Mouse (Mus musculus): ENCODE data around the gene Gpr84.

Gpr84 gene

DNA sequence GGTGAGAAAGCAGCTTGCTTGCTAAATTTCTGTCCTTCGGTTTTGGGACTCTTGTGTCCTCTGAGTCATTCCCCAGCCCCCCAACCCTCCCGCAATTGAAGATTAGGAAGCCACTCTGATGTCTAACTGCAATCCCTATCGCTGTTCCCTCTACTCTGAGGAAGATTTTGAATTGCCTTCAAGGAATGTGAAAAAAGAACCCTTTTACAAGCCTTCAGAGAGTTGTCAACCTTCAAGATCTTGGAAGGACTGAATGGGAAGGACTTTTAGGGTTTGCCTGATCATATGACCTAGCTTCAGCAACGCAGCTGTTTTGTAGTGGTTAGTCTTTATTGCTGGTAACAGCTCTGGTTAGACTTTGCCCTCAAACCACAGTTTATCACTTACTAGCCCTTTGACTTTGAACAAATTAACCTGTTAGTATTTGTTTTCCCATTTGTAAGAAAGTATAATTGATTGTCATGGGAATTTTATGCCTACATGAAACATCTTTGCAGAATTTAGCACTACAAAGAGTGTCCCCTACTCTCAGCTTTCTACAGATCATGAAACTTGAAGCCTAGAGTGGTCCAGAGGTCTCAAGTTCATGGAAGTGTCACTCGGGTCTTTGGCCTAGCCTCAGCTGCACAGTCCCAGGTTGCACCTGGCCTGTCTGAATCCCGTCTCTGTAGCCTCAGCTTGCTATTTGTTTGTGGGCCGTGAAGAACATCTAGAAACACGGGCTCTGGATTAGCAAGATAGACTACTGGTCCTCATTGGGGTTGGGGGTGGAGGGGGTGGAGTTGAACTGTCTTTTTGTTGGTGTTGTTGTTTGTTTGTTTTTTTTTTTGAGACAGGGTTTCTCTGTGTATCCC, 4.4 kb downstream of the Gpr84 start:
- no peak for DNase-seq

DNA sequence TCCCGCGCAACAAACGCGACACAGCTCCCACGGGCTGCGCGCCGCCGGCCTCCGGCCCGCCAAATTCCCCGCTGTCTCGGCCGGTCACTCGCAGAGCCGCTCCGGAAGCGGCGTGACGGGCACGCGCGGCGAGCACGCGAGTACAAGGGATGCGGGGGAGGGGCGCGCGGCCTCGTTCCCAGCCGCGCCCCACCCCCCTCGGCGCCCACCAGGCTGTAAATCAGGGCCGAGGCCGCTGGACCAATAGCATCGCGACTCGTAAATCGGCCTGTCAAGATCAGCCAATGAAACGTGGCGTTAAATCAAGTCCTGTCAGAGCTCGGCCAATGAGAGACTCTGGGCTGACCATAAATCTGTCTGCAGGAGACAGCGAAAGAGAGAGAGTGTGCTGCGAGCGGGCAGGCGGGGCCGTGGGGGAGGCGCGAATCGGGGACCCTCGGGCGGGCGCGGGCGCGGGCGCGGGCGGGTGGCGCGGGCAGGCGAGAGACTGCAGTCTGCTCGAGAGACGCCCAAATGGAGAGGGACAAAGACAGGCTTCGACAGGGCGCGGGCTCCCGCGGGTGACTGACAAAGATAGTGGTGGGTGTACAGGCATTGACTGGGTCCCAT, 5.2 kb downstream of the Gpr84 start:
- DNase-seq, result peak; percentile 88

DNA sequence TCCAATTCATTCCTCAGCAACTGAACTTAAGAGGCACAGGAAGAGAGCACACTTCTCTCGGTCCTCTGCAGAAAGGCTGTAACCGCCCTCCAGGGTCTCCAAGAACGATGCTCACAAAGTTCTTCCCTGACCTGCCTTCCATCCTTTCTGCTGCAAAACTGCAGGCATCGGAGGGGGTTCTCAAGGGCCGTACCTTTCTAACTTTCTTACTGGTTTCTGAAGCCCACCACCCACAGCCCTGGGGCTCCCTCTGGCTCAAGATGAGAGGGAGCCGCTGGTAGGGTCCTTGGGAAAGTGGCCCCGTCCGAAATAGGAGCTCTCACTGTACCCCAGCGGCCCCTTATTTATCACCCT, 5.8 kb downstream of the Gpr84 start:
- no peak for DNase-seq

DNA sequence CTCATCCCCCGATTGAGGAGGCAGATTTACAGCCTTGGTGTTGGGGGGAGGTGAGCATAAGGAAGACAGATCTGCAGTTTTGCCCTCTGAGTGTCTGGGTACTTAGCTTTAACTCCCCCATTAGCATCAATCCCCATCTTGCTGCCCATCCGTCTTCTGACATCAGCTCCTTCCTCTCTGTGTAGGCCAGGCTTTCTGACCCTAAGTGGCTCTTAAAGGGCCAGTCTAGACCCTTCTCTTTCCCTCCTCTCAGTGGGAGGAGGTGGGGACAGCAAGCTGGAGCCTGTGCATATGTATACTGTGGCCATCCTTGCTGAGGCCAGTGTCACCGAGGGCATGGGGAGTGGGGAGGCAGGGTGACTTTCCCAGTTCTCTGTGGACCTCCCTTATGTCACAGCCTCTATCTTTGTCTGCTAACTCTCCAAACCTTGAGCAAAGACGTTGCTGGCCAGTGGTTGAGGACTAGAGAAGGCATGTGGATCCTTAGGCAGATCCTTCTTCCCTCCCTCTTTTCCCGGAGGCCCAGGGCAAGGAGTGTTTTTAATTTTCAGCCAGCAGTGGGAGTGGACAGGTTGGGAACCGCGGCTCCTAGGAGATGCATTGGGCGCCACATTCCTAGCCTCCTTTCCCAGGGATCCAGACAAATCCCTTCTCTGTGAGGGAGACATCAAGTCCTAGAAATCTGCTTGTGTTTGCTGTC, 6.3 kb downstream of the Gpr84 start:
- no peak for DNase-seq

DNA sequence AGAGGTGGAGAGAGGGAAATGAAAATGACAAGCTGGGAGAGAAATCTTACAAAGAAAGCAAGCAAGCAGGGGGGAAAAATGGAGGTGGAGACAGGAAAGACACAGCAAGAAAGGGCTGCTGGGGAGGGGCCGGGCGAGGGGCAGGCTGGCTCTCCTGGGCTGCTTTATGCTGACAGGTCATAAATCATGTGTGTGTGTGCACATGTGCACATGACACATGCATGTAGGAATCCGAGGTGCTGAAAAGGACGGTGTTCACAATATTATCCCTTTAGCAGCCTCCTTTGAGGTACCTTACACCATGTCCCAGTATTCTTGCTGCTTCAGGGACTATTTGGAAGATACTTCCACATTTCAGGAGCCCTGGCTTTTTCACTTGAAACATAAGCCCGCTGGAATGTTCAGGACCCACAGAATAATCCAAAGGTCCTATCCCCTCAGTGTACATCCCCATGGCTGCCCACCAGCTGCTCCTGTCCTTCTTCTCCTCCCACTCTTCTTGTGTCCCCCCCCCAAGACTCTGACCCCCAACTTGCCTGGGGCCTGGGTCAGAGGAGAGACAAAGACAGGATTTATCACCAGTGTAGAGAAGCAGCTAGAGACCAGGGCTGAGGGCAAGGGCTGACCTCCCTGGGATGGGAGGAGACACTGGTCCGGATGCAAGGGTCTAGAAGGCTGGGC, 7.9 kb downstream of the Gpr84 start:
- no peak for DNase-seq

DNA sequence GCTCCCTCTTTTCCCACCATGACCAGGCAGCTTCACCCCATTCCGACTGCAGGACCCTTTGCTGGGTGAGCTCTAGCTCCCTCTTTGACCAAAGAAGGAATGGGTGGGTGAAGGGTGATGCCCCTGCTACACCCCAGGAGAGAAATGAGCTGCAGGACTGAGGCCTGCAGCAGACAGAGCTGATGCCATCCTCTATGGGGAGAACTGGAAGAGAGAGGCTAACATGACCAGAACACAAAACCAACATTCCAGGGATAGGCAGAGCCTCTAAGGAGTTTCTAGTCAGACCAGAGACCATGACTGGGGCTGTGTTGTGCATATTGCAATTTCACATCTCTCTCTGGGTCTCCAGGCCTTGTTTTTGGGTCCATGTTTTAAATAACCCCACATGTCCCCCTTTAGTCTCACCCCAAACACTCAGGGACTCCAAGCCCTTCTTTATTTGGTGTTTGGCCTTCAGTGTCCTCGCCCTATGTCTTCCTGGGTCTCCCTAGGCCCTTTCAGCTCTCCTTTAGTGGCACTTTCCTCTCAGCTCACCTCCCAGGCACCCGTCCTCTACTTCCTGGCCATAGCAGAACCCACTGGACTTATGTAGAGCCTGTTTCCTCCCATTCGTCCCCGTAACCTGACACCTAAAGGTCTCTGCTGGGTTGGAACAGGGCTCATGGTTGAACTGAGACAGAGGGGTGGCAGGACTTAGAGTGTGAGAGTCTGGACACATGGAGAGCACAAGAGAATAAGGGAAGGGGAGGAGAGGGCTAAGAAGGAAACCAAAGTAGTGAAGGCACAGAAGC, 8.7 kb downstream of the Gpr84 start:
- DNase-seq, result no peak

DNA sequence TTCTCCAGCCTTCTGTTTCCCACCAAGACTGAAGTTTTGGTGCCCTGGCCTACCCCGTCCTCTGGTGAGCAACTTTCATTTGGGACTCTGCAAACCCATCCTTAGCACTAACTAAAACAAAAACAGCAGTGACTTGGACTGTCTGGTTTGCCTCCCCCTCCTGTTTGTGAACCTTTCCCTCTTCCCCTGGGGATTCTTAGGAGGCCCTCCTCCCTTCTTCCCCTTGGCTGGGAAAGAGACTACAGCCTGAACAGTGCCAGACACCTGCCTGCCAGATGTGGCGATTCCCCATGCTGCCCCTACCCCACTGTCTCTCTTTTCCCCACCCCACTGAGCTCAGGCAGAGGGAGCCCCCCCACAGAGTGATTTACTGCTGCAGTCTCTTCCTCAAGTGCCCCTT, 9.4 kb downstream of the Gpr84 start:
- peak; percentile 38 for DNase-seq

DNA sequence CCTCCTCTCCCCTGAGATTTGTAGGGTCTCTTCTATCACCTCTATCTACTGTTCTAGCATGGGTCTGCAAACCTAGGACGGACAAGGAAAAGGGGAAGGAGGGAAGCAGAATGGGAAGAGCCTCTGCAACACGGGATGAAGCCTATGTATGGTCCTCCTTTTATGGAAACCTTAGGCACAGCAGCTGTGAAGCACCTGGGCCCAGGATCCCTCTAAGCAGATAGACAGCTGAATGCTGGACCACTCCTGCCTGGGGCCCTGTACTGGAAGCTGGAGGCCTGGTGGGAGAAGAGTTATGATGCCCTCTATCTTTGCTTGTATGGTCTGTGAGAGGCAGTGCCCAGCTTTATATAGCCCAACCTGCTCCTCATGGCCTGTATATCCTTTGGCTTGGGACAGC, 9.9 kb downstream of the Gpr84 start:
- DNase-seq, result no peak

DNA sequence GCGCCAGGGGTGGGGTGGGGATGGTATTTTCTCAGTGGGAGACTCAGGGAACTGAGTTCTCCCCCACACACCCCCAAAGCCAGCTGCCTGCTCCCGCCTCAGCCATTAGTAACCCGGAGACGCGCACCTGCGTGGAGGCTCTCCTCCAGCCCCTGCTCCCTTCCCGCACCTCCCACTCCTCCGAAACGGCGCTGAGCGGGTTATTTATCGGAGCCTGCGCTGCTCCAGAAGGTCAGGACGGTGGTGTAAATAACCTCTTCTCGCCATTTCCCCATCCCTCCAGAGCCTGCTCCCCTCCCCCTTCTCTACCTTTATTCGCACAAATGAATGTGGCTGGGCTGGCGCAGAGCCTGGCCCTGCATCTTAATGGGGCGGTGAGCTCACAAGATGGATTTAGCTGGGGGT, 10.3 kb downstream of the Gpr84 start:
- peak; percentile 51 for DNase-seq

DNA sequence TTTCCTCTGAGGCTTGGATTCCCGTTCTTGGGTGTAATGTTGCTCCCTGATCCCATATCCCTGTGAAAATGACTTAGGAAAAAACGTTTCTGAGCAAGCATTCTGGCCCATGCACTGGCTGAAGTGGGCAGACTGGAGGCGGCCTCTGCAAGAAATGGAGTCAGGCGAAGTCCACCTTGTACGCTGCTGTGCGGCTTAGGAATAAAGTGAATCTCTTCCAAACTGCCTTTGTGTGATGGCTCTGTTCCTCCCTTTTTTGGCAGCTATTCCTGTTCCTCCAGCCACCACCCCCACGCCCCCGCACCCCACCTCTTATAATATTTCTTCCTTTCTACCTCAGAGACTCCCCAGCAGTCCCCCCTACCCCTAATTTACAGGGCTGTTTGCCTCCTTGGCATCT, 10.8 kb downstream of the Gpr84 start:
- no peak for DNase-seq

DNA sequence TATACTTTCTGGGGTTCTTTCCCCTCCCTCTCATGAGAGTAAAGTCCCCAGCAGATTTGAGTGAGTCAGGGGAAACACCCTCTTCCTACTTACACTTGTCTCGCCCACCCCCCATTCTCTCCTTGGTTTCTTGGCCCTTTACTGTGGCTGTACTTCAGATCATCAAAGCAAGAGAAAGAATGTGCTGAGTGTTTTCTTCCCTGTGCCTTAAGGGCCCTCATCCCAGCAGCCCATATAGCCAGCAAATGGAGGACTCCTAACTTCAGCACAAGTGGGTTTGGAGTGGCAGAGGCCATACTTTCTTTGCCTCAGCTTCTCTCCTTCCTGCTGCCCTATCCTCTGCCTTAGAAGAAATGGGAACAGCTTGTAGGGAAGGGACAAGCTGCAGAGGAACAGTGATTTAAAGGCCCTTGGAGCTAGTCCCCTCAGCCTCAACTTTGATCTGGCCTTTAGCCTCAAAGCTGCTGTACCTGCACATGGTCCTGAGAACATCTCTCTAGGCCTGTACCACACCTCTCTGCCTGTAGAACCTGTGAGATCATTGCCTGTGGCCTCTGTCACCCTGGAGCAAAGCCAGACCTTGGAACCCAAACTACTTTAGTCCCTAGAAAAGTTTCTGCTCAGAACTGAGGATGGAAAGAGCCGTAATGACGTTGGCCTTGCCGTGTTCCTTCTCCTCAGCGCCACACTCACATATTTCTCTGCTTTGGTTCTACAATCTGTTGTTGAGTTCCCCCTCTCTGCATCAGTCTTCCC, 11.4 kb downstream of the Gpr84 start:
- no peak for DNase-seq

DNA sequence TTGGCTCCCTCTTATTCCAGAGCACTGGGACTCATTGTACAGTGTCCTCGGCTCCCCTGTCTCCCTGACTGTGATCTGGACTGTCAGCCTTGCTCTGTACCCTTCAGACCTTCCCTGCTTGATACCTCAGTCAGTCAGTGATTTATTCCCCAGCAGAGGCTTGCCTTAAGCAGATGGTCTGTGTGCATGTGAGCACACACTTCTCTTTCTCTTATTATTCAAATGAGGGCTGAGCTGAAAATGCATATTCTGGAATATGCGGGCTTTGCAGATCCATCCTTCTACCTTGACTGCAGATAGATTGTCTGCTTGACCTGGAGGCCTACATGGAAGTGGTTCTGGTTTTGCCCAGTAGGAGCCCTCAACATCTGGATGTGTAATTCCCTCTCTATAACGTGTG, 12.4 kb downstream of the Gpr84 start:
- DNase-seq, result no peak

DNA sequence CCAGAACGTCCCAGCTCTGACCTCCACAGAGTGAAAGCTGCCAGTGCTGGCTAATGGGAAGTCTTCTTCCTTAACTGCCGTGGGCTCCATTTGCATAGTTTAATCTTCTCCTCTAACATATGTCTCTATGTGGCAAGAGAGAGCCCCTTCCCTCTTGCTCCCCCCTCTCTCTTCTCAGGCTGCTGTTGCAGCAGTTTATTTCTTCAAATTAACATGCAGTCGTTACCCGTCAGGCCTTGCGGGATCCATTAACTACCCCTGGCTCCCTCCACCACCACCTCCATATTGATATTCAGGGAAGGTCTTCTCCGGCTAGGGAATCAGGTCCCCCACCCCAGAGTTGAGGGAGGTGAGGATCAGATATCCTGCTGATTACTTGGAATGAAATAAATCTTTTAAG, 13.1 kb downstream of the Gpr84 start:
- DNase-seq, result no peak

DNA sequence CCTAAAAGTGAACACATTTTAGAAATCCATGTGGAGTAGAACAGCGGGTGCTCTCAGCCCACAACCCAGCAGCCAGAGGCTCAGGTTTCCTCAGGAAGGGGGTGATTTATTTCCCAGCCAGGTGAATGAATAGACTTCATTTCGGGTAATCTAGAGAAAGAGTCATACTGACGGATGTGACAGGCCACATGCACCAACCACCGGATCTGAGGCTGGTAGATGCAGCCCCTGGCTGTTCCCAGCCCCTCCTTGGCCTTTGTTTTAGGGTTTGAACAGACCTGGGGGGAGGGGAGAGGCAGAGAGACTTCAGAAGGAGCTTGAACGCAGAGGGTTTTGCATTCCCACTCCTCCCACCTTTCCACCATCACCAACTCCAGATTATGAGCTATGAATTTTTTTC, 14.6 kb downstream of the Gpr84 start:
- DNase-seq, result no peak

DNA sequence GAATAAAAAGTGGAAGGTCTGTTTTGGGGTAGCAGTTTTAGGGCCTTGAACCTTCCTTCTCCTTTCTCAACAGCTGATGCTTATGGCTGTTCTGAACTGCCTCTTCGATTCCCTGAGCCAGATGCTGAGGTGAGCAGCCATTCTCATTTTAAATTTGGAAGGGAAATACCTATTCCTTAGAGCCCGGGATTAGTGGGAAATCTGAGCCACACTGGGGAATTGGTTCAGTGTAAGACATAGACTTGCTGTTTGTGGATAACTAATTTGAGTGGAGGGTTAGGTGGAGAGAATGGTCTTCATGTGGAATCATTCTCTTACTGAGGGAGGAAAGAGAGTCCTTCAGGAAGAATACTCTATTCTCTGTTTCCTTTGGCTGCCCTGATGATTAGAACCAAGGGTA, 15.8 kb downstream of the Gpr84 start:
- no peak for DNase-seq

DNA sequence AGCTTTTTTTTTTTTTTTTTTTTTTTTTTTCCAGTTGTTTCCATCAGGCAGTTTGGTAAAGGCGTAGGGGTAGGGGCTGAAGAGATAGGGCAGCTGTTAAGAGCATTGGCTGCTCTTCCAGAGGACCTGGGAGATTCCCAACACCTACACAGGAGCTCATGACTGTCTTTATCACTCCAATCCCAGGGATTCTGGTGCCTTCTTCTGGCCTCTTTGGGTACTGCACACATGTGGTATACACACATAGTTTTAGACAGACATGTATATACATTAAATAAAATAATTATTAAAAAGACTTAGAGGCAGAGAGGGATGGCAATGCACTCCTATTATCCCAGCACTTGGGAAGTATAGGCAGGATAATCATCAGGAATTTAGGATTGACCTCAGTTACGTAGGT, 17.0 kb downstream of the Gpr84 start:
- no peak for DNase-seq

DNA sequence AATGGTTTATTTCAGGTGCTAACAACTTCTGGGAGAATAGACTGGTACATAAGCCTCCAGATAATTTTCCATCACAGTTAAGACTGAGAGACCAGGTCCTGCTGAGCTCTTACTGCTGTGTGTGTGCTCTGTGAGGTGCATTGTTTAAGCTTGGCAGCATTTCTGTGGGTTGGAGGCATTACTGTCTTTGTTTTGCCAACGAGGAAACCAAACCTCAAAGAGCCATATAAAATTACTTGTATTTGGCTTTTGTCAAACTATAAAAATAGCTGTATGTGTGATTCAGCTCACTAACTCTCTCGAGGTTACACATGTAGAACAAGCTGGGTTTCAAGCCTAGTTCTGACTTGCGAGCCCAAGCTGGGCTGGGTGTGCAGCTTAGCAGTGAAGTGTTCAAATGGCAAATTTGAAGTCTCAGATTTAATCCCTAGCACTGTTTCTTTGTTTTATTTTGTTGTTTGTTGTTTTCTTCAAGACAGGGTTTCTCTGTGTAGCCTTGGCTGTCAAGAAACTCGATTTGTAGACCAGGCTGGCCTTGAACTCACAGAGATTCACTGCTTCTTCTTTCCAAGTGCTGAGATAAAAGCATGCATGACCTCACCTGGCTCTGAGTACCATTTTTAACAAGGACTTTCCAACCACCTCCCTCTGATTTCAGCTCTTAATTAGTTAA, 17.6 kb downstream of the Gpr84 start:
- no peak for DNase-seq

DNA sequence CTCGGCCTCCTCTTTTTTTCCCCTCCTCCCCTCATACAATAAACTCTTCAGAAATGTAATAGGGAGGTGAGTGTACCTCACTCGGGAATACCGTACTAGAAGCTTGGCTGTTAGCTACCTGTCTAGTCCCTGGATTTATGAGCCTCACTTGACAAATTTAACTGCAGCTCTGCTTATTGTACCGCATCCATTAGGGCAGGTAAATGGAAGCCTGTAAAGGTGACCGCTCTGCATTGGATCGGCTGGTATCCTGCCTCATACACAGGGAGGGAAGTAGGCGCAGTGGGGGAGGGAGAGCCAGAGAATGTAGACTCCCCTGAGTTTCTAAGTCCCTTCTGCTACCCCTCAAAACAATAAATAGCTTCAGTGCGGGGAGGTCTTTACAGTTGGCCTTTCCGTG, 19.6 kb downstream of the Gpr84 start:
- DNase-seq, result no peak

DNA sequence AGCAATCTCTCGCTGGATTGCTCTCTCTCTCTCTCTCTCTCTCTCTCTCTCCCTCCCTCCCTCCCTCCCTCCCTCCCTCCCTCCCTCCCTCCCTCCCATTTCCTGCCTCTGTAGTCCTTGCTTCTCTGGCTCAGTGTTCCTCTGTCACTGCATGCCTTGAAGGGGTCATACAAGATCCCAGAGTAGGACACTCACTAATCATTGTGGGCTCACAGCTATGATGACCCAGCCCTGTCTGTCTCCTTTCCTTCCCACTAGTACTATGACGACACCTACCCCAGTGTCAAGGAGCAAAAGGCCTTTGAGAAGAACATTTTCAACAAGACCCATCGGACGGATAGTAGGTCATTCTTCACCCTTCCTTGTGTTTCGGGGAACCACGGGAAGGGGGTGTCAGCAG, 20.0 kb downstream of the Gpr84 start:
- no peak for DNase-seq

DNA sequence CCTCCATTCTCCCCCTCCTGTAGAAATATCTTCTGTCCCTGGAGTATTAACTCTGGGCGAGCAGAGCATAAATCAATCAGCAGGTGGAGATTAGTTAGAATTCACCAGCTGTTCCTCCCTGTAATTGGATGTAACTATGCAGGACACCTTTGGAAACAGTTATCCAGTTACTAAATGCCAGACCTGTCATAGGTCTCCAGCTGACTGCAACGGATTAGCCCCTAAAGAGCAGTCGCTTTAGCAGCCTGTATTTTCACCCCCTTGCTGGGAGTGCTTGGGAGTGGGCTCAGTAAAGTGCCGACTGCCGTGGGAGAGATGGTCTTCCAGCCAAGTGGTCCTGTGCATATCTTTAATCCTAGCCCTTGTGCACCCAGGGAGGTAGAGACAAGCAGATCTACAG, 20.8 kb downstream of the Gpr84 start:
- DNase-seq, result no peak

DNA sequence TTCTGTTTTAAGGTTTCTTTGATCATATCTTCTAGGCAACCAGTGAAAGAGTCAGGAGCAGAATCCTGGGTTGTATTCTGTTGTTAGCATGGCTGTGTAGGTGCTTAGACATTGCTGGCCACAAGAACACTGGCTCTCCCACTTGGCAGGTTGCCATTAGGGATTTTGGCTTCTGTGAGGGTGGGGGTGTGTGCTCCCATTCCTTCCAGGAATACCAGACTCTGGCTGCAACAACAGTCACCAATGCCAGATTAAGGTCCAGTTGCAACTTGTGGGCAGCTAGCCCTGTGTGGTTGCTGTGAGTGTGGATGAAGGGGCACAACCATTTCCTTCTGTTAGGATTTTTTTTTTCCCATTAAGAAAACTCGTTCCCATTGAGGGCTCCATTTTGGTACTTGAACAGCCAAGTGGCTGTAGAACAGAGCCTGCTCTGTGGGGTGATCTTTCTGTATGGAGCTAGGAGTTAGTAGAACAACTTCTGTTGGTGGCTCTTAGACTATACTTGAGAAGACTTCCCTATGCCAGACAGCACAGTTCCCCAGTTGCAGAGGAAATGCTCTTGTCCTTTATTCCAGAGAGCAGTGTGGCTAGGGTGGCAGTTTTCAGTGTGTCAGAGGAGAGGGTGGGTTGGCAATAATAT, 24.5 kb downstream of the Gpr84 start:
- DNase-seq, result no peak

Measured in liver (tissue).